Mouse (Mus musculus) kidney, postnatal 14 days (tissue): Measurements from ENCODE around the gene Sf3a2.
A peak's percentile ranks its signal among the peaks of the same experiment; 100 is the strongest.
"Not testable (repeated sequence)": the region's sequence is repeated elsewhere in the genome, so short reads cannot be mapped to it uniquely, and the experiment has no call there.

Source experiments
- DNase-seq: peaks from one replicate; pipeline ENCODE4 v3.0.0; 2022; ENCODE audit warnings: mixed read lengths

Sf3a2 gene

GRCm38 (mm10) chr10:80805322-80805721, 7.3 kb downstream of the Sf3a2 start:
- DNase-seq, result no peak

GRCm38 (mm10) chr10:80805925-80806324, 7.9 kb downstream of the Sf3a2 start:
- peak; percentile 78 for DNase-seq

- no peak for DNase-seq
These were observed 8.5 kb downstream of the Sf3a2 start for GRCm38 (mm10) chr10:80806341-80807056.

- DNase-seq, result peak; percentile 81
These were observed 9.1 kb downstream of the Sf3a2 start for GRCm38 (mm10) chr10:80807057-80807627.

- no peak for DNase-seq
These were observed 10.3 kb downstream of the Sf3a2 start for GRCm38 (mm10) chr10:80808099-80808984.

GRCm38 (mm10) chr10:80808985-80809632, 11.1 kb downstream of the Sf3a2 start:
- no peak for DNase-seq

GRCm38 (mm10) chr10:80810084-80810483, 12.1 kb downstream of the Sf3a2 start:
- DNase-seq, result no peak

- DNase-seq, result no peak
These were observed 14.5 kb downstream of the Sf3a2 start for GRCm38 (mm10) chr10:80812391-80813041.

- DNase-seq, result no peak
These were observed 15.4 kb downstream of the Sf3a2 start, which contains the start of gene Jsrp1 for GRCm38 (mm10) chr10:80813366-80813765. Jsrp1 (minus strand) TSS chr10:80813498.

GRCm38 (mm10) chr10:80814800-80815199, 16.8 kb downstream of the Sf3a2 start:
- DNase-seq, result no peak

GRCm38 (mm10) chr10:80816303-80816702, 18.3 kb downstream of the Sf3a2 start:
- DNase-seq, result not testable (repeated sequence)

GRCm38 (mm10) chr10:80817164-80817563, 19.2 kb downstream of the Sf3a2 start:
- no peak for DNase-seq

GRCm38 (mm10) chr10:80817955-80818354, 20.0 kb downstream of the Sf3a2 start:
- not testable (repeated sequence) for DNase-seq

- DNase-seq, result no peak
These were observed 20.7 kb downstream of the Sf3a2 start for GRCm38 (mm10) chr10:80818599-80819281.

- peak; percentile 77 for DNase-seq
These were observed 21.4 kb downstream of the Sf3a2 start for GRCm38 (mm10) chr10:80819406-80819805.

GRCm38 (mm10) chr10:80821991-80822390, 24.0 kb downstream of the Sf3a2 start:
- peak; percentile 55 for DNase-seq

- no peak for DNase-seq
These were observed 24.5 kb downstream of the Sf3a2 start for GRCm38 (mm10) chr10:80822528-80822927.

- DNase-seq, result no peak
These were observed 25.3 kb downstream of the Sf3a2 start for GRCm38 (mm10) chr10:80823316-80823715.

- DNase-seq, result peak; percentile 29
These were observed 26.0 kb downstream of the Sf3a2 start for GRCm38 (mm10) chr10:80823847-80824643.

- no peak for DNase-seq
These were observed 26.8 kb downstream of the Sf3a2 start for GRCm38 (mm10) chr10:80824827-80825226.
